Mouse (Mus musculus) hindbrain, embryonic 15.5 days (tissue): ENCODE data around the gene Cux1. TPM values are rescaled to one million over a fixed set of nuclear protein-coding genes. Genes with fewer than 3 reads are reported as not detected.
A peak's percentile ranks its signal among the peaks of the same experiment; 100 is the strongest.

Source experiments
- ATAC-seq: fragments of 200-750 bp; cut with Nextera tagmentation; 2 replicates; pipeline ENCODE4 v1.8.0; 2017; ENCODE audit warnings: low read depth, moderate number of reproducible peaks, moderate TSS enrichment; ENCODE audit not compliant: low FRiP score
- H3K27ac ChIP-seq: fragments of 300-500 bp; sonication (generic); replicated peaks from 2 replicates; pipeline ENCODE4 v1.5.1; 2015; ENCODE audit warnings: mild to moderate bottlenecking, inconsistent platforms
- H3K27me3 ChIP-seq: fragments of 300-500 bp; sonication (generic); 2 replicates; pipeline ENCODE4 v1.6.1; 2015; ENCODE audit warnings: control low read depth, inconsistent platforms
- H3K36me3 ChIP-seq: fragments of 300-500 bp; sonication (generic); 2 replicates; pipeline ENCODE4 v1.6.1; 2015; ENCODE audit warnings: control low read depth, inconsistent platforms
- H3K4me1 ChIP-seq: fragments of 300-500 bp; sonication (generic); replicated peaks from 2 replicates; pipeline ENCODE4 v1.6.1; 2015; ENCODE audit warnings: control low read depth, inconsistent platforms
- H3K4me2 ChIP-seq: fragments of 300-500 bp; sonication (generic); 2 replicates; pipeline ENCODE4 v1.6.1; 2015; ENCODE audit warnings: moderate library complexity, mild to moderate bottlenecking, inconsistent platforms
- H3K4me3 ChIP-seq: fragments of 300-500 bp; sonication (generic); 2 replicates; pipeline ENCODE4 v1.5.1; 2015; ENCODE audit warnings: mild to moderate bottlenecking, inconsistent platforms
- H3K9ac ChIP-seq: fragments of 300-500 bp; sonication (generic); 2 replicates; pipeline ENCODE4 v1.6.1; 2015; ENCODE audit warnings: inconsistent platforms
- H3K9me3 ChIP-seq: fragments of 300-500 bp; sonication (generic); 2 replicates; pipeline ENCODE4 v1.6.1; 2016; ENCODE audit warnings: control low read depth, inconsistent platforms
- WGBS: fragments of 180-500 bp; shearing (Covaris S2); methylation state at CpG from one replicate; pipeline ENCODE4 v1.1.7; 2015; 5-methylcytosine and 5-hydroxymethylcytosine counted together
- polyA plus RNA-seq: library from polyadenylated mRNA; unstranded; fragments of >200 nt; fragmentation: Nextera tagmentation; extraction: Ambion mirVana; gene quantifications from 2 replicates; pipeline ENCODE4 v1.2.1, GENCODE M21; 2015

The Cux1 gene
- polyA plus RNA-seq, 1 experiment from 2014 or later: 106 TPM

DNA sequence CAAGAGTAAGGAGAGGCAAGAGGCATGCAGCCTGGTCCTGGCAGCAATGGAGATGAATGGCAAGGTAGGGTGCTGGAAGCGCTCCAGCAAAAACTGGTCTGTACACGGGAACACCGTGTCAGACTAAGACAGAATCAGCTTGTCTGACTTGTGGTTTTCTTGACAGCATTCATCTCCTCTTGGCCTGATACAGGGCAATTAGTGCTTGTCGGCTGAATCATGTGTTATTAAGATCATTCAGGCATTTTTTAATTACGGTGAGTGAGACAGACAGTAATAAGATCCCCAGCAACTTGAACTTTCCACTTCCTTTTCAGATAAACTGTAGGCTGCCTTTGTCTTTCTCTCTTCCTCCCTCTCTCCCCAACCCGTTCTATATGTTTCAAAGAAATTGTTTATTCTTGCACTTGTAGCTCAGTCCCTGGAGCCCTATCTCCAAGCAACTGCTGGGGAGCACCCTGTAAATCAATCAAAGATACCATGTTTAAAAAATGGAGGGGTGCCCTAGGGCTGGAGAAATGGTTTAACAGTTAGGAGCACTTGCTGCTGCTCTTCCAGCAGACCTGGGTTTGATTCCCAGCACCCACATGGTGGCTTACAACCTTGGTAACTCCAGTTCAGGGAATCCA, 53.1 kb downstream of the Cux1 start:
- no peak for ATAC-seq
- WGBS: 48% methylated on average over 6 of the region's 6 CpGs
- no peaks in the 10 kb centered on the region for H3K9me3 ChIP-seq
- H3K27me3 ChIP-seq: no peaks in the 10 kb centered on the region
- H3K4me3 ChIP-seq: no peak overlapping the region
- no peak overlapping the region for H3K9ac ChIP-seq
- H3K27ac ChIP-seq: no peak overlapping the region
- peaks cover 19% of the 10 kb centered on the region for H3K4me1 ChIP-seq
- no peak overlapping the region for H3K4me2 ChIP-seq
- H3K36me3 ChIP-seq: no peaks in the 10 kb centered on the region

DNA sequence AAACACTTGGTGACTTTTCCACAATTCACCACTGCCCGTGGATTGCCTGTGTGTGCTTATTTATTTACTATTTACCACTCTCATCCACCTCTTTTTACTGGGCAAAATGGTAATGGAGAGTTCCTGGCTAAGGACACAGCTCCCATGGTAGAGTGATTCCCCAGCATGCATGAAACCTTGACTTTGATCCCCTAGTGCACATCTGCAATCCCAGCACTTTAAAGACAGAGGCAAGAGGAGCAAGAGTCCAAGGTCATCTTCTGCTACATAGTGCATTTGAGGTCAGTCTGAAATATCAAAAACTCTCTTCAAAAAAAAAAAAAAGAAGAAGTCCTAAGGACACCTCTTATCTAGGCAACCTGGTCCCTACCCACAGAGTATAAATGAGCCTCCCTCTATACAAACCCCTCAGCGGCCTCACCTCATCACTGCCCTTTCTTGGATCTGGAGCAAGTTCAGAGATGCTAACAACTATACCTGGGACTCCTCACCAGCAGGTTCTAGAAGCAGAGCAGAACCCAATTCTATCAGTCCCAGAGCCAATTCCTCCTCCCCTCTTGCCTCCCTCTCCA, 55.1 kb downstream of the Cux1 start:
- Histone ChIP-seq H3K4me2 (no peak overlapping the region), H3K4me1 (peaks cover 19% of the 10 kb centered on the region), H3K9me3 (no peaks in the 10 kb centered on the region), H3K9ac (no peak overlapping the region), H3K36me3 (no peaks in the 10 kb centered on the region), H3K27me3 (no peaks in the 10 kb centered on the region), H3K27ac (no peak overlapping the region), H3K4me3 (no peak overlapping the region)
- 86% methylated on average over 2 of the region's 2 CpGs for WGBS
- no peak for ATAC-seq

DNA sequence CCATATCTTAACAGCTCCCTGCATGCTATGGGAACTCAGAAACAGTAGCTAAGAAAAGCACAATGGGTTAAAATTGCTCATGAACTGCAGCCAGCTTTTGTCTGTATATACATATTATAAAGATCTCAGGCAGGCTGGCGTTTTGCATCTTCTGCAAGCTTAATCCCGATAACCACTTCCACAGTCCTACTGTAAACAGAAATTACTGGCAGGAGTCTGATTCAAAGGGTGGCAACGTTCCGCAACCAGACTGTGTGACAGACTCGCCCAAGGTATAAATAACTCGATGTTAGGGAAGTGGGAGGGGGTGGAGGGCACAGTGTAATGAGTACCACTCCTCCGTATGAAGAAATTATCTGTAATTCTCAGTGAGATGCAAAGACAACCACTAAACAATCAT, 55.9 kb downstream of the Cux1 start:
- WGBS: 59% methylated on average over 7 of the region's 7 CpGs
- no peak overlapping the region for H3K4me2 ChIP-seq
- H3K9ac ChIP-seq: no peak overlapping the region
- no peak overlapping the region for H3K27ac ChIP-seq
- no peaks in the 10 kb centered on the region for H3K36me3 ChIP-seq
- ATAC-seq: no peak
- peaks cover 19% of the 10 kb centered on the region for H3K4me1 ChIP-seq
- no peak overlapping the region for H3K4me3 ChIP-seq
- H3K9me3 ChIP-seq: no peaks in the 10 kb centered on the region
- no peaks in the 10 kb centered on the region for H3K27me3 ChIP-seq

GRCm38 (mm10) chr5:136510609-136511008, 56.7 kb downstream of the Cux1 start:
- Histone ChIP-seq H3K36me3 (no peaks in the 10 kb centered on the region), H3K4me2 (no peak overlapping the region), H3K4me1 (peaks cover 19% of the 10 kb centered on the region), H3K9ac (no peak overlapping the region), H3K4me3 (no peak overlapping the region), H3K27ac (no peak overlapping the region), H3K9me3 (no peaks in the 10 kb centered on the region), H3K27me3 (no peaks in the 10 kb centered on the region)
- WGBS: 96% methylated on average over 5 of the region's 5 CpGs
- ATAC-seq: no peak

DNA sequence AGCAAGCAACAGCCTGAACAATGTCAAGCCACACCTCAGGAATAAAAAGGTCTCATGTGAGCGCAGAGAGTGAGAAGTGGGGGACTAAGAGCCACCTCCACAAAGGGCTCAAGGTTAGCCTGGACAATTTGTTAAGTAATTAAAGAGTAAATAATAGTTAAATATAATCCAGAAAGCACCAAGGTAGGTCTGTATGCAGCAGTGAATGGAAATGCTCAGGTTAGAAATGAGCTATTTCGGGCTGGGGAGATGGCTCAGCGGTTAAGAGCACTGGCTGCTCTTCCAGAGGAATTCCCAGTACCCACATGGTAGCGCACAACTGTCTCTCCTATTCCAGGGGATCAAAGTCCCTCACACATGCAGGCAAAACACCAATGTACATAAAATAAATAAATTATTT, 59.7 kb downstream of the Cux1 start:
- no peaks in the 10 kb centered on the region for H3K9me3 ChIP-seq
- no peaks in the 10 kb centered on the region for H3K36me3 ChIP-seq
- H3K9ac ChIP-seq: no peak overlapping the region
- H3K4me3 ChIP-seq: no peak overlapping the region
- ATAC-seq: no peak
- H3K4me1 ChIP-seq: peaks cover 30% of the 10 kb centered on the region
- no peak overlapping the region for H3K4me2 ChIP-seq
- H3K27me3 ChIP-seq: no peaks in the 10 kb centered on the region
- no peak overlapping the region for H3K27ac ChIP-seq
- 88% methylated on average over 4 of the region's 4 CpGs for WGBS

DNA sequence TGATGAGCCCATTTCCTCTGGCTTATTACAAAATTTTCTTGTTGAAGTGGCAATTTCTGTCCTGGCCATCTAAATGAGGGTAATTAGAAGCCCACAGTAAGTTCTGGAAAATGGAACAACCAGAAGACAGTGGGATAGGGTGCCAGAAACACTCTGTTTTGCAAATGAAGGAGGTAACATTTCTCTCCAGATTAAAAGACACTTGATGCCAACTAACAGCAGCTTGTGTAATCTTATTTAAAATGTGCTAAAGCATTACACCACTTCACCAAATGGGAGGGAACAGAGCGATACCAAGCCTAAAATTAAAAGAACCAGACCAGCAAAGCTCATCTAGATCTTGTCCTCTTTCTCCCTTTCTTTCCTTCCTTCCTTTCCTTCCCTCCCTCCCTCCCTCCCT, 61.0 kb downstream of the Cux1 start:
- no peaks in the 10 kb centered on the region for H3K36me3 ChIP-seq
- no peak overlapping the region for H3K9ac ChIP-seq
- no peak for ATAC-seq
- no peaks in the 10 kb centered on the region for H3K27me3 ChIP-seq
- no peak overlapping the region for H3K4me2 ChIP-seq
- H3K4me1 ChIP-seq: peaks cover 29% of the 10 kb centered on the region
- no peak overlapping the region for H3K27ac ChIP-seq
- 80% methylated on average over 1 of the region's 1 CpGs for WGBS
- no peak overlapping the region for H3K4me3 ChIP-seq
- no peaks in the 10 kb centered on the region for H3K9me3 ChIP-seq

- WGBS: 73% methylated on average over 5 of the region's 5 CpGs
- no peak for ATAC-seq
- no peak overlapping the region for H3K4me3 ChIP-seq
- H3K4me2 ChIP-seq: no peak overlapping the region
- H3K27ac ChIP-seq: no peak overlapping the region
- H3K4me1 ChIP-seq: peaks cover 51% of the 10 kb centered on the region
- no peaks in the 10 kb centered on the region for H3K36me3 ChIP-seq
- H3K9ac ChIP-seq: no peak overlapping the region
- no peaks in the 10 kb centered on the region for H3K27me3 ChIP-seq
- H3K9me3 ChIP-seq: no peaks in the 10 kb centered on the region
Observed at GRCm38 (mm10) chr5:136502491-136503086, 64.7 kb downstream of the Cux1 start.

- peaks cover 53% of the 10 kb centered on the region for H3K4me1 ChIP-seq
- H3K9ac ChIP-seq: no peak overlapping the region
- 55% methylated on average over 6 of the region's 6 CpGs for WGBS
- no peak for ATAC-seq
- H3K4me2 ChIP-seq: no peak overlapping the region
- H3K36me3 ChIP-seq: no peaks in the 10 kb centered on the region
- no peaks in the 10 kb centered on the region for H3K9me3 ChIP-seq
- no peaks in the 10 kb centered on the region for H3K27me3 ChIP-seq
- no peak overlapping the region for H3K4me3 ChIP-seq
- 0 out of 2 replicates have a peak overlapping the region, but pooled peaks have one; percentile 39 for H3K27ac ChIP-seq
Observed at GRCm38 (mm10) chr5:136500307-136500871, 66.9 kb downstream of the Cux1 start.

GRCm38 (mm10) chr5:136499316-136499715, 68.0 kb downstream of the Cux1 start:
- ATAC-seq: no peak
- Histone ChIP-seq H3K4me3 (no peak overlapping the region), H3K4me2 (no peak overlapping the region), H3K36me3 (no peaks in the 10 kb centered on the region), H3K27me3 (no peaks in the 10 kb centered on the region), H3K4me1 (peaks cover 50% of the 10 kb centered on the region), H3K9ac (no peak overlapping the region), H3K27ac (no peak overlapping the region), H3K9me3 (no peaks in the 10 kb centered on the region)
- 80% methylated on average over 2 of the region's 2 CpGs for WGBS

DNA sequence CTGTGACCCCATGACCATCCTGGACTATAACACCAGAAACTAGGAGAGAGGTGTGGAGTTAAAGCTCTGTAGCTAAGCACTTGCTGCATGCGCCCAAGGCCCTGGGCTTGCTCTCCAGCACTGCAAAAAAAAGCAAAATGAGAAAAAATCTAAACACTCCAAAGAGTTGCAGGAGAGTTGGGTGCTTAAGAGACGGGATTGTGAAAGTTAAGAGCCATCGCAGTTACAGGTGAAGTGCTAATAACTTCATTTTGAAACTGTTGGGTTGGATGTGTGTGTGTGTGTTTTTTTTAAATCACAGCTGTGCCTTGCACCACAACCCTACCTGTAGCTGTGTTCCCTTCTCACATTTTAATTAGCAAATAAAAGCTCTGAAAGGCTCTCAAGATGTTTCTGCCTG, 68.5 kb downstream of the Cux1 start:
- H3K9ac ChIP-seq: no peak overlapping the region
- no peak for ATAC-seq
- H3K4me2 ChIP-seq: no peak overlapping the region
- H3K4me3 ChIP-seq: no peak overlapping the region
- H3K27ac ChIP-seq: no peak overlapping the region
- no peaks in the 10 kb centered on the region for H3K36me3 ChIP-seq
- H3K27me3 ChIP-seq: no peaks in the 10 kb centered on the region
- H3K9me3 ChIP-seq: no peaks in the 10 kb centered on the region
- peaks cover 44% of the 10 kb centered on the region for H3K4me1 ChIP-seq
- 92% methylated on average over 3 of the region's 3 CpGs for WGBS

DNA sequence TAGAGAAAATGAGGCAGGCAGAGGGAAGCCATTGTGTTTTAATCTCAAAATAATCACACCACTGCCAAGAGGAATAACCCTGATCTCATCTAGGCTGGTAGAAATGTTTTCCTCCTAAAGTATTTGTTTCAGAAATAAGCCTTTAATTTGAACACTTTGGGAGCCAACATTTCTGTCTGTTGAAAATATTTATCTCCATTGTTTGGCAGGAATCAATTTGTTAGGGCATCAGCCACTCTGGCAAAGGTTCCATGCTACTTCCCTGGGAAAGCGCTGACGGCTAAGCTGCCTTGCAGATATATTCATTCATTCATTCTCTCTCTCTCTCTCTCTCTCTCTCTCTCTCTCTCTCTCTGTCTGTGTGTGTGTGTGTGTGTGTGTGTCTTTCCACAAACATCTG, 70.0 kb downstream of the Cux1 start:
- WGBS: 57% methylated on average over 2 of the region's 2 CpGs
- no peak overlapping the region for H3K4me2 ChIP-seq
- no peak for ATAC-seq
- no peaks in the 10 kb centered on the region for H3K27me3 ChIP-seq
- H3K27ac ChIP-seq: no peak overlapping the region
- peaks cover 36% of the 10 kb centered on the region for H3K4me1 ChIP-seq
- H3K36me3 ChIP-seq: no peaks in the 10 kb centered on the region
- no peaks in the 10 kb centered on the region for H3K9me3 ChIP-seq
- H3K9ac ChIP-seq: no peak overlapping the region
- H3K4me3 ChIP-seq: no peak overlapping the region

- H3K4me1 ChIP-seq: peaks cover 26% of the 10 kb centered on the region
- H3K27ac ChIP-seq: no peak overlapping the region
Observed at GRCm38 (mm10) chr5:136495581-136495980, 71.7 kb downstream of the Cux1 start.

More at GRCm38 (mm10) chr5:136495581-136495980, 71.7 kb downstream of the Cux1 start:
- H3K9me3 ChIP-seq: no peaks in the 10 kb centered on the region
- H3K27me3 ChIP-seq: no peaks in the 10 kb centered on the region
- no peaks in the 10 kb centered on the region for H3K36me3 ChIP-seq
- H3K4me3 ChIP-seq: no peak overlapping the region
- no peak for ATAC-seq
- no peak overlapping the region for H3K9ac ChIP-seq
- H3K4me2 ChIP-seq: no peak overlapping the region
- WGBS: 86% methylated on average over 3 of the region's 3 CpGs
